ENCODE assay signal across 20 mouse cellular contexts in genomic region chr19:17820046-17820445, GRCm38 (mm10). TPM values are rescaled to one million over a fixed set of nuclear protein-coding genes. Genes with fewer than 3 reads are reported as not detected.
"Had no signal": no experiment of that assay in that cellular context is flagged by ENCODE, and none has a peak within 500 bp of the region (broad histone marks: within the 10 kb centered on the region; RNA-seq: fewer than 3 reads in every experiment).

No protein-coding gene starts in this region.

- H3K9me3 ChIP-seq: midbrain, embryonic 10.5 days; midbrain, embryonic 13.5 days; midbrain, embryonic 15.5 days; neural tube, embryonic 13.5 days; neural tube, embryonic 15.5 days had no signal

- H3K4me3 ChIP-seq: midbrain, embryonic 10.5 days; midbrain, embryonic 13.5 days; midbrain, embryonic 15.5 days; myocyte; neural tube, embryonic 13.5 days; neural tube, embryonic 15.5 days had no signal

- H3K36me3 ChIP-seq: midbrain, embryonic 10.5 days; midbrain, embryonic 13.5 days; midbrain, embryonic 15.5 days; neural tube, embryonic 13.5 days; neural tube, embryonic 15.5 days had no signal

- H3K9ac ChIP-seq: lung, embryonic 14.5 days; midbrain, embryonic 13.5 days; midbrain, embryonic 15.5 days; neural tube, embryonic 13.5 days; neural tube, embryonic 15.5 days had no signal

- H3K4me2 ChIP-seq: lung, embryonic 14.5 days; midbrain, embryonic 13.5 days; midbrain, embryonic 15.5 days; neural tube, embryonic 13.5 days; neural tube, embryonic 15.5 days had no signal

- H3K27ac ChIP-seq: midbrain, embryonic 10.5 days; midbrain, embryonic 13.5 days; midbrain, embryonic 15.5 days; neural tube, embryonic 13.5 days; neural tube, embryonic 15.5 days had no signal

- H3K27me3 ChIP-seq: midbrain, embryonic 13.5 days; midbrain, embryonic 15.5 days; neural tube, embryonic 13.5 days; neural tube, embryonic 15.5 days had no signal

- H3K4me1 ChIP-seq: midbrain, embryonic 10.5 days; midbrain, embryonic 13.5 days; neural tube, embryonic 13.5 days had no signal

- DNase-seq: lung, adult 18-20 months; lung, embryonic 14.5 days; lung, postnatal 10 days; lung, postnatal 4 days; retina, postnatal 1 day; right cerebral cortex, adult 18-20 months; right cerebral cortex, postnatal 25 days; right cerebral cortex, postnatal 4 days; spleen, adult 18-20 months; thymus, adult 18-20 months; thymus, postnatal 14 days; thymus, postnatal 36 days had no signal

- ATAC-seq: midbrain, embryonic 13.5 days; midbrain, embryonic 15.5 days had no signal

RNA-seq across cellular contexts. Expression of gene Pcsk5, which starts 17.4 kb away (rescaled TPM):
- total RNA-seq: megakaryocyte, adult 5-6 weeks; megakaryocyte-erythroid progenitor cell, adult 5-6 weeks had no signal
- polyA plus RNA-seq: myocyte had no signal
